Mouse (Mus musculus) neural tube, embryonic 11.5 days (tissue): ENCODE data around the gene Carmil1. TPM values are rescaled to one million over a fixed set of nuclear protein-coding genes. Genes with fewer than 3 reads are reported as not detected.
"Not testable (repeated sequence)": the region's sequence is repeated elsewhere in the genome, so short reads cannot be mapped to it uniquely, and the experiment has no call there.

ENCODE experiments used
- ATAC-seq: fragments of 200-750 bp; cut with Nextera tagmentation; 2 replicates; pipeline ENCODE4 v1.8.0; 2017; ENCODE audit warnings: moderate number of reproducible peaks, mild to moderate bottlenecking, moderate TSS enrichment, moderate library complexity; ENCODE audit not compliant: insufficient read depth, low FRiP score, low TSS enrichment
- DNase-seq: peaks from one replicate; pipeline ENCODE4 v3.0.0-alpha.2; 2015; ENCODE audit warnings: low spot score
- H3K27ac ChIP-seq: fragments of 300-500 bp; sonication (generic); 2 replicates; pipeline ENCODE4 v1.5.1; 2014; ENCODE audit warnings: low read depth, mild to moderate bottlenecking, low read length
- H3K27me3 ChIP-seq: fragments of 300-500 bp; sonication (generic); 2 replicates; pipeline ENCODE4 v1.6.1; 2014; ENCODE audit warnings: mild to moderate bottlenecking, low read length, mixed read lengths; ENCODE audit not compliant: control insufficient read depth, insufficient read depth
- H3K36me3 ChIP-seq: fragments of 300-500 bp; sonication (generic); 2 replicates; pipeline ENCODE4 v1.6.1; 2014; ENCODE audit warnings: mild to moderate bottlenecking, low read length, moderate library complexity, mixed read lengths; ENCODE audit not compliant: control insufficient read depth, insufficient read depth
- H3K4me1 ChIP-seq: fragments of 300-500 bp; sonication (generic); 2 replicates; pipeline ENCODE4 v1.6.1; 2014; ENCODE audit warnings: low read length, mixed read lengths; ENCODE audit not compliant: control insufficient read depth, insufficient read depth
- H3K4me2 ChIP-seq: fragments of 300-500 bp; sonication (generic); 2 replicates; pipeline ENCODE4 v1.6.1; 2014; ENCODE audit warnings: low read depth, mild to moderate bottlenecking, moderate library complexity
- H3K4me3 ChIP-seq: fragments of 300-500 bp; sonication (generic); 2 replicates; pipeline ENCODE4 v1.5.1; 2014; ENCODE audit warnings: low read depth, low read length
- H3K9ac ChIP-seq: fragments of 300-500 bp; sonication (generic); 2 replicates; pipeline ENCODE4 v1.6.1; 2014; ENCODE audit warnings: mild to moderate bottlenecking, low read length
- H3K9me3 ChIP-seq: fragments of 300-500 bp; sonication (generic); 2 replicates; pipeline ENCODE4 v1.6.1; 2016; ENCODE audit warnings: low read length; ENCODE audit not compliant: control insufficient read depth
- WGBS: fragments of 180-500 bp; shearing (Covaris S2); extraction: QIAGEN DNeasy Blood & Tissue Kit; methylation state at CpG from one replicate; pipeline ENCODE4 v1.1.7; 2014; 5-methylcytosine and 5-hydroxymethylcytosine counted together
- polyA plus RNA-seq: library from polyadenylated mRNA; unstranded; fragments of >200 nt; fragmentation: Nextera tagmentation; extraction: Ambion mirVana; gene quantifications from 2 replicates; pipeline ENCODE4 v1.2.1, GENCODE M21; 2014

Gene Carmil1
- polyA plus RNA-seq, 1 experiment from 2014 or later = 20.7 TPM

GRCm38 (mm10) chr13:24117181-24117812, 163.3 kb downstream of the Carmil1 start:
- Histone ChIP-seq H3K9ac (no peak overlapping the region), H3K27ac (no peak overlapping the region), H3K4me2 (no peak overlapping the region), H3K4me1 (no peaks in the 10 kb centered on the region), H3K36me3 (no peaks in the 10 kb centered on the region), H3K4me3 (no peak overlapping the region), H3K9me3 (no peaks in the 10 kb centered on the region), H3K27me3 (no peaks in the 10 kb centered on the region)
- ATAC-seq = no peak
- no peak for DNase-seq
- WGBS = 91% methylated on average over 7 of the region's 7 CpGs

DNA sequence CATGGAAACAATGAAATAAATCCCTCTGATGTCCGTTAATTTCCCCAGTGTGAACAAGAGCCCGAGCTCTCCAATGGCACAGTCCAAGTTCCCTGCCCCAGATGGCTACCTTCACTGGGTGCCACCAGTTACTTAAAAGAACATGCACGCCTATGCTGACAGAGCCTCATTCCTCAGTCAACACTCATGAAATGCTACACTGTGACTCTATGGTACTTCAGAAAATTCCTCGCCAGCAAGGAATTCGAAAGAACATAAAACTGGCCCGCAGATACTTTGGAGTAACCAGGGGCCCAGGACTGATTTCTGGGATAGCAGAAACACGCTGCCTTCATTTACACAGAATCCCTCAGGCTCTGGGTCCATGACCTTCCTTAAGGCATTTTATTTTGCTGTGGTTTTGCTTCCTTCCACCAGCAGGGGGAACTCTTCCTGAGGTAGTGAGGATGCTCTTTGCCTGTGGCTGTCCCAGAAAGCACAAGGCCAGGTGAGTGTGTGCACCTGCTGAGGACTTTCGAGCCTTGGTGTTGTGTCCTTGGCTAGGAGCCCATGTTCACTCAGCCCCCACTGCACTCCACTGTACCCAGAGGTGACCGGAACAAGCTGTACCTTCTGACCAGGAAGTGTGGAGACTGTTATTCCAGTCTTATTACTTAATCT, 167.8 kb downstream of the Carmil1 start:
- no peaks in the 10 kb centered on the region for H3K27me3 ChIP-seq
- DNase-seq = peak; percentile 29
- 74% methylated on average over 9 of the region's 9 CpGs for WGBS
- H3K4me1 ChIP-seq = no peaks in the 10 kb centered on the region
- H3K9me3 ChIP-seq = no peaks in the 10 kb centered on the region
- H3K4me3 ChIP-seq = no peak overlapping the region
- H3K4me2 ChIP-seq = no peak overlapping the region
- ATAC-seq = no peak
- no peaks in the 10 kb centered on the region for H3K36me3 ChIP-seq
- H3K9ac ChIP-seq = no peak overlapping the region
- H3K27ac ChIP-seq = no peak overlapping the region

GRCm38 (mm10) chr13:24110329-24110728, 170.3 kb downstream of the Carmil1 start:
- ATAC-seq (no peak), DNase-seq (no peak)
- no peak overlapping the region for H3K4me3 ChIP-seq
- WGBS = 85% methylated on average over 7 of the region's 7 CpGs
- H3K27ac ChIP-seq = no peak overlapping the region
- H3K36me3 ChIP-seq = no peaks in the 10 kb centered on the region
- no peaks in the 10 kb centered on the region for H3K27me3 ChIP-seq
- no peak overlapping the region for H3K4me2 ChIP-seq
- no peak overlapping the region for H3K9ac ChIP-seq
- H3K9me3 ChIP-seq = no peaks in the 10 kb centered on the region
- H3K4me1 ChIP-seq = no peaks in the 10 kb centered on the region

- ATAC-seq = no peak
- no peak for DNase-seq
- H3K27me3 ChIP-seq = no peaks in the 10 kb centered on the region
- no peak overlapping the region for H3K27ac ChIP-seq
- 56% methylated on average over 7 of the region's 7 CpGs for WGBS
- no peaks in the 10 kb centered on the region for H3K36me3 ChIP-seq
- H3K4me2 ChIP-seq = no peak overlapping the region
- 0 out of 2 replicates have a peak, but pooled peaks cover 3% of the 10 kb centered on the region for H3K4me1 ChIP-seq
- no peak overlapping the region for H3K9ac ChIP-seq
- no peaks in the 10 kb centered on the region for H3K9me3 ChIP-seq
- H3K4me3 ChIP-seq = no peak overlapping the region
Observed at GRCm38 (mm10) chr13:24108282-24108681, 172.3 kb downstream of the Carmil1 start.

DNA sequence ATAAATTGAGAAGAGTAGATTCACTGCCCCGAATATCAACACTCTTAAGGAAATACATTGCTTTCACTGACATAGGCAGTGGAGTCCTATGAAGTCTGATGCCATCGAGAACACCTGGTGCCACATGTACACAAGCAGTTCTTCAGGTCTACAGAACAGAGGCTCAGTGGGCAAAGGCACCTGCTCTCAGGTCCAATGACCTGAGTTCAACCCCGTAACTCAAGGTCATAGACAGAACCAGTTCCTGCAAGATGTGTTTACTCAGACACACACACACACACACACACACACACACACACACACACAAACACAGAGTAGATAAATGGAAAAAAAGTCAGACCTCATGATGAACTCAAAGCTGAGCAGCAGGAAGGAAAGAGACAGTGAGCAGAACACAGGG, 173.5 kb downstream of the Carmil1 start:
- Histone ChIP-seq H3K36me3 (no peaks in the 10 kb centered on the region), H3K27me3 (no peaks in the 10 kb centered on the region), H3K4me2 (no peak overlapping the region), H3K27ac (no peak overlapping the region), H3K9me3 (no peaks in the 10 kb centered on the region), H3K4me3 (no peak overlapping the region), H3K4me1 (0 out of 2 replicates have a peak, but pooled peaks cover 3% of the 10 kb centered on the region), H3K9ac (no peak overlapping the region)
- ATAC-seq (no peak), DNase-seq (no peak)
- WGBS = 89% methylated on average over 3 of the region's 3 CpGs

- no peak overlapping the region for H3K9ac ChIP-seq
- no peaks in the 10 kb centered on the region for H3K36me3 ChIP-seq
- no peaks in the 10 kb centered on the region for H3K9me3 ChIP-seq
- ATAC-seq (no peak), DNase-seq (no peak)
- 0 out of 2 replicates have a peak, but pooled peaks cover 3% of the 10 kb centered on the region for H3K4me1 ChIP-seq
- WGBS = 78% methylated on average over 5 of the region's 5 CpGs
- H3K27ac ChIP-seq = no peak overlapping the region
- no peaks in the 10 kb centered on the region for H3K27me3 ChIP-seq
- H3K4me2 ChIP-seq = no peak overlapping the region
- H3K4me3 ChIP-seq = no peak overlapping the region
Observed at GRCm38 (mm10) chr13:24105838-24106237, 174.8 kb downstream of the Carmil1 start.

DNA sequence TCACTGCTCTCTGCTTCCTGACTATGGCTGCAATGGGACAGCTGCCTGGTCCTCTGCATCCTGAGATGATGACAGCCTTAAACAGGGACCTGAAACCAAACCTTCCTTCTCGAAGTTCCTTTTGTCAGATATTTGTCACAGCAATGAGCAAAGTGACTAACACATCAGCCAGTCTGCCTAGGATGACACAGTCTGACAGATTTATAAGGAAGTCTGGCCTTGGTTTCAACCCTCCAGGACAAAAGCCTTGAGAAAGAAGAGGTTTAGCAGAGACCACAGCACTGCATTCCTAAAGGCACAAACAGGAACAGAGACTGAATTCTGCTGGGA, 175.3 kb downstream of the Carmil1 start:
- Histone ChIP-seq H3K9me3 (no peaks in the 10 kb centered on the region), H3K4me1 (0 out of 2 replicates have a peak, but pooled peaks cover 3% of the 10 kb centered on the region), H3K4me2 (no peak overlapping the region), H3K27me3 (no peaks in the 10 kb centered on the region), H3K36me3 (no peaks in the 10 kb centered on the region), H3K4me3 (no peak overlapping the region), H3K9ac (no peak overlapping the region), H3K27ac (no peak overlapping the region; the same call in 1 of the 2 replicates)
- DNase-seq (no peak), ATAC-seq (no peak)
- 40% methylated on average over 1 of the region's 1 CpGs for whole genome bisulfite sequencing

DNA sequence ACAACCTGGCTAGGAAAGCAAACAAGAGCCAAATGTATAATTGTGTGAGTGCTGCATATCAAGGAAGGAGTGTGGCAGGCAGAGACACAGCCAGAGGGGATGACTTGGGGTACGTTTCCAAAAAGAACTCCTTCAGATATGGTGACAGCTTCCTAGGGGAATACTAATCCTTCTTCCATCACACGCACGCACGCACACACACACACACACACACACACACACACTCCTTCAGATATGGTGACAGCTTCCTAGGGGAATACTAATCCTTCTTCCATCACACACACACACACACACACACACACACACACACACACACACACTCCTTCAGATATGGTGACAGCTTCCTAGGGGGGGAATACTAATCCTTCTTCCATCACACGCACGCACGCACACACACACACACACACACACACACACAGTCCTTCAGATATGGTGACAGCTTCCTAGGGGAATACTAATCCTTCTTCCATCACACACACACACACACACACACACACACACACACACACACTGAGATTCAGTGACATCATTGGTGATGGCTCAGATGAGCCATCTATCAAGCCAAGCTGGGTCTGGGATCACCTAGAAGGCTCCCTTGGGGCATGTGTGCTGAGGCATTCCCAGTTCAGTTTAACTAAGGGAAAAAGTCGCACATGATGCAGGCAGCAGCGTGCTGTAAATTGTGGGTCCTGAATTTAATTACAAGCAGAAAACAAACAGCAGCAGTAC, 175.8 kb downstream of the Carmil1 start:
- H3K27me3 ChIP-seq, H3K27ac ChIP-seq, H3K4me1 ChIP-seq, H3K36me3 ChIP-seq, DNase-seq, H3K9ac ChIP-seq, H3K9me3 ChIP-seq, H3K4me2 ChIP-seq, H3K4me3 ChIP-seq: not testable (repeated sequence)
- 71% methylated on average over 9 of the region's 9 CpGs for WGBS
- ATAC-seq = peak; percentile 63
